Comparison of ENCODE assay signal across 22 mouse cellular contexts in genomic region chr5:130143101-130143500, GRCm38 (mm10). TPM values are rescaled to one million over a fixed set of nuclear protein-coding genes. Genes with fewer than 3 reads are reported as not detected.
DNase-seq lines count a peak whose midpoint lies in the region; ATAC-seq and TF ChIP-seq lines count a peak whose summit lies in the region.
"Had no signal": no experiment of that assay in that cellular context is flagged by ENCODE, and none has a peak within 500 bp of the region (broad histone marks: within the 10 kb centered on the region; RNA-seq: fewer than 3 reads in every experiment).

No protein-coding gene starts in this region.

- peaks cover 9% of the 10 kb centered on the region; the same call in 1 of the 2 replicates for H3K36me3 ChIP-seq in liver, embryonic 13.5 days
- peaks cover 3% of the 10 kb centered on the region; the same call in 1 of the 2 replicates for H3K36me3 ChIP-seq in liver, embryonic 14.5 days (replicated peaks; ENCODE audit: control insufficient read depth, insufficient read depth, low read depth)
- H3K36me3 ChIP-seq: embryonic facial prominence, embryonic 12.5 days; heart, embryonic 10.5 days; hindbrain, embryonic 10.5 days; limb, embryonic 10.5 days had no signal

- peaks cover 10% of the 10 kb centered on the region; the same call in 1 of the 2 replicates for H3K27me3 ChIP-seq in liver, embryonic 13.5 days
- no peaks in the 10 kb centered on the region for H3K27me3 ChIP-seq in liver, embryonic 14.5 days (ENCODE audit: control insufficient read depth, insufficient read depth, low read length)
- H3K27me3 ChIP-seq: CH12.LX; embryonic facial prominence, embryonic 12.5 days; forebrain, embryonic 13.5 days; neural tube, embryonic 13.5 days had no signal

- peak; percentile 86 for DNase-seq in heart, adult 11 months
- DNase-seq in heart, adult 18-20 months, result no peak
- DNase-seq in liver, embryonic 13.5 days, result no peak
- no peak for DNase-seq in liver
- DNase-seq in liver, embryonic 14.5 days (ENCODE audit: low read depth in 3 of 3, low spot score in 3 of 3), result no peak
- DNase-seq in lung, postnatal 4 days, result no peak
- DNase-seq in spleen, adult 12 weeks (ENCODE audit: low spot score), result no peak
- DNase-seq: B cell, adult 2 months; cerebellum, adult 11-12 months; cerebellum, postnatal 25 days; gastrocnemius, postnatal 36 days; kidney, adult 18-20 months had no signal

- TF ChIP-seq CTCF in liver, embryonic 14.5 days (IDR thresholded peaks at IDR 0.05; ENCODE audit: low read depth), result no peak

- H3K4me1 ChIP-seq in liver, embryonic 13.5 days (replicated peaks), result peaks cover 46% of the 10 kb centered on the region
- H3K4me1 ChIP-seq in liver, embryonic 14.5 days (replicated peaks; ENCODE audit: control insufficient read depth in 2 of 2, insufficient read depth in 2 of 2, low read length in 1 of 2), result peaks cover 17 to 19% of the 10 kb centered on the region in 2 experiments

- no peak for ATAC-seq in liver, embryonic 13.5 days (ENCODE audit: low read depth)
- no peak for ATAC-seq in liver, embryonic 14.5 days (ENCODE audit: insufficient read depth)

- peak overlapping the region; percentile 83; the same call in 1 of the 2 replicates for H3K4me3 ChIP-seq in liver, embryonic 13.5 days (replicated peaks)
- H3K4me3 ChIP-seq in liver, embryonic 14.5 days (ENCODE audit: insufficient read depth in 1 of 2, low read depth in 2 of 2, low read length in 2 of 2), result 0 out of 4 replicates have a peak overlapping the region, but pooled peaks of 1 of the 2 experiments have one; percentile 84

- H3K27ac ChIP-seq in liver, embryonic 13.5 days, result peak overlapping the region; percentile 98
- peak overlapping the region; percentile 81 for H3K27ac ChIP-seq in liver, embryonic 14.5 days
- H3K27ac ChIP-seq: kidney, postnatal 0 days had no signal

- no peaks in the 10 kb centered on the region for H3K9me3 ChIP-seq in liver, embryonic 13.5 days (replicated peaks)
- H3K9me3 ChIP-seq in liver, embryonic 14.5 days (ENCODE audit: control insufficient read depth, low read length), result no peaks in the 10 kb centered on the region
- H3K9me3 ChIP-seq: embryonic facial prominence, embryonic 12.5 days; forebrain, embryonic 13.5 days; G1E; heart, embryonic 10.5 days; hindbrain, embryonic 10.5 days; limb, embryonic 10.5 days; midbrain, embryonic 10.5 days; neural tube, embryonic 13.5 days had no signal

- no peak overlapping the region for H3K9ac ChIP-seq in liver, embryonic 13.5 days
- H3K9ac ChIP-seq in liver, embryonic 14.5 days (replicated peaks), result peak overlapping the region; percentile 52; the same call in 1 of the 2 replicates

- H3K4me2 ChIP-seq in liver, embryonic 13.5 days, result peak overlapping the region; percentile 96
- peak overlapping the region; percentile 90 for H3K4me2 ChIP-seq in liver, embryonic 14.5 days (ENCODE audit: low read depth)

- 85% methylated on average over 7 of the region's 7 CpGs for WGBS in liver, embryonic 13.5 days (ENCODE audit: insufficient replicate concordance)
- WGBS in liver, embryonic 14.5 days (ENCODE audit: insufficient replicate concordance), result 84% methylated on average over 7 of the region's 7 CpGs

- TF ChIP-seq EP300 in liver, embryonic 14.5 days (IDR thresholded peaks at IDR 0.05; ENCODE audit: low read depth), result no peak

RNA-seq across cellular contexts. Expression of gene Kctd7, which starts 1.6 kb away (rescaled TPM):
- total RNA-seq in heart, adult 18-20 months (2021), result 1 to 10 TPM; 1.9 to 3.0 TPM
- 5.5 and 7.1 TPM in 2 replicates for polyA plus RNA-seq in liver, embryonic 13.5 days (2015; fragmentation: Nextera tagmentation; extraction: Ambion mirVana)
- 3.2 and 3.6 TPM in 2 replicates for polyA plus RNA-seq in liver, embryonic 14.5 days (2012; rRNA removed)
- polyA plus RNA-seq in liver, embryonic 14.5 days (2014; fragmentation: Nextera tagmentation; extraction: Ambion mirVana), result 3.8 and 6.6 TPM in 2 replicates

RNA-seq across cellular contexts. Expression of gene Rabgef1, which starts 28.5 kb away (rescaled TPM):
- 10 to 100 TPM; 23.4 to 24.9 TPM for total RNA-seq in heart, adult 18-20 months (2021)
- polyA plus RNA-seq in liver, embryonic 13.5 days (2015; fragmentation: Nextera tagmentation; extraction: Ambion mirVana), result 26.0 and 30.7 TPM in 2 replicates
- polyA plus RNA-seq in liver, embryonic 14.5 days (2012; rRNA removed), result 9.9 and 13.7 TPM in 2 replicates
- polyA plus RNA-seq in liver, embryonic 14.5 days (2014; fragmentation: Nextera tagmentation; extraction: Ambion mirVana), result 19.7 and 23.9 TPM in 2 replicates
